Mouse (Mus musculus): ENCODE data around the gene Lrriq4.

Gene Lrriq4

GRCm38 (mm10) chr3:30683190-30683589 lies 38.9 kb downstream of the Lrriq4 start:
- DNase-seq (ENCODE audit: low read depth, low spot score): no peak

- DNase-seq (ENCODE audit: low read depth, low spot score): no peak
Measured at GRCm38 (mm10) chr3:30687216-30687615, 42.9 kb downstream of the Lrriq4 start.

DNA sequence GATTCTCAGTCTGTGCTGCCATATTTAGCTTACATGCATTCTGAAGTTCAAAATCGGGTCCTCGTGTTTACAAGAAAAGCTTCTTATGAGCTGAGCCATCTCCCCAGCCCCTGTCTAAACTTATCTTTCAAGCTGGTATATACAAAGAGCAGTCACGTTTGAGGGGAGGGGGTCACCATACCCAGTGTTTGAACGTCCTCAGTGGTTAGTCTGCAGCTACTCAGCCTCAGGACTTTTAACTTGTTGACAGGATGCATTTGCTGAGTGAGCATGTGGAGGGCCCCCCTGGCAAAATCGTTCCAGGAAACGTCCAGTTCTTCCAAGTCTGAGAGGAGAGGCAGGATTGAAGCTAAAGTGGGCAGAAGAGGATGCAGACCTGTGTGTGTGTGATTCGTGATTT lies 46.7 kb downstream of the Lrriq4 start:
- DNase-seq (ENCODE audit: low read depth, low spot score): no peak

- no peak for DNase-seq (ENCODE audit: low read depth, low spot score)
Measured at GRCm38 (mm10) chr3:30695661-30696060, 51.4 kb downstream of the Lrriq4 start.

- peak; percentile 84 for DNase-seq (ENCODE audit: low read depth, low spot score)
Measured at GRCm38 (mm10) chr3:30696346-30696745, 52.0 kb downstream of the Lrriq4 start.

GRCm38 (mm10) chr3:30697891-30698290 lies 53.6 kb downstream of the Lrriq4 start:
- no peak for DNase-seq (ENCODE audit: low read depth, low spot score)

- DNase-seq (ENCODE audit: low read depth, low spot score): peak; percentile 76
Measured at GRCm38 (mm10) chr3:30699711-30700505, 55.6 kb downstream of the Lrriq4 start, which contains the start of gene Lrrc31. Gene Lrrc31 (minus strand): TSS chr3:30699843.

DNA sequence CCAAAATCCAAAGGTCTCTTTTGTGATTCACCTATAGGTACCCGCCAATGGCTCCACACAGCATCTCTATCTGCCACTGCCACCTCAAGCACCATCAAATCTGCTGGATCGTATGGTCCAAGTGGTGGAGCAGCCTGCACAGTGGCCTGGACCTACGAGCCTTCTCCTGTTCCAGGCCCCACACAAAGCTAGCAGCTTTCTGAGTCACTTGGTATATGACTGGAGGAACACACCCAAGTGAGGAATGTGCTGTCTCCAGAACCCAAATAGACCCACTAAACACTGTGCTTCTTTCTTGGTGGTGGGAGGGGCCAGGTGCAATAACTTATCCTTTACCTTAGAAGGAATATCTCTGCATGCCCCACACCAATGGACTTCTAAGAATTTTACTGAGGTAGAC lies 61.7 kb downstream of the Lrriq4 start:
- peak; percentile 31 for DNase-seq (ENCODE audit: low read depth, low spot score)

DNA sequence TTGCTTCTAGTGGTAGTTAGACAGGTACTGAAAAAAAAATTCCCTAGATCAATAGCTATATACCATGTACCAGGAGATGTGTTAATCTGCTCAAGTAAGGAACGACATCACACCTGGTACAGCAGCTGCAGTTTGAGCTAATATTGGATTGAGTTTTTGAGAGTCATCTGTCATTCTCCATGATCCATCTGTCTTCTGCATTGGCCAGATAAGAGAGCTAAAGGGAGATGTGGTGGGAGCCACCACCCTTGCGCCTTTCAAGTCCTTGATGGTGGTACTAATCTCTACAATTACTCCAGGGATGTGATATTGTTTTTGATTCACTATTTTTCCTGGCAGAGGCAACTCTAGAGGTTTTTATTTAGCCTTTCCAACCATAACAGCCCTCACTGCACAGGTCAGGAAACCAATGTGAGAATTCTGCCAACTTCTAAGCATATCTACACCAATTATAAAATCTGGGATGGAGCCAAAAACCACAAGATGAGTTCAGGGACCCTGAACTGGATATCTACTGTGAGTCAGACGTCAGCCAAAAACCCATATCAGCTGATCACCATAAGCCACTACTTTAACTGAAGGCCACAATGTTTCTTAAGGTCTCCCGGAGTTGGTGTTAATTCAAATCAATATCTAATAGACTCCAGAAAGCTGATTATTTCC lies 62.4 kb downstream of the Lrriq4 start:
- no peak for DNase-seq (ENCODE audit: low read depth, low spot score)

DNA sequence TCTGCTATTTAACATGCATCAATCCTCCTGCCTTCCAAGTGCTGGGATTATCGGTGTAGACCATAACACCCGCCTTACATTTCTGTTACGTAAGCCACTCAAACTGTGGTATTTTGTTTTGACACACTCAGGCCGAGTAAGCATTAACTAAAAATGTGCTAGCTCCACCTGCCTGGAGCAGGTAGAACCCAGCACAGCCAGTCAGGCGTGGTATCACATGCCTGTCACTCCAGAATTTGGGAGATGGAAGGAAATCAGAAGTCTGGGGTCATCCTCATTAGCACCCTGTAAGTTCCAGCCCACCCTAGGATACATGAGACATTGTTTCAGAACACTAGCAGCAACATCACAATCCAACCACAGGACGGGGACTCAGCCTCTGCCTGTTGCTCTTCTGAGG lies 65.9 kb downstream of the Lrriq4 start:
- no peak for DNase-seq (ENCODE audit: low read depth, low spot score)

GRCm38 (mm10) chr3:30713334-30713733 lies 69.0 kb downstream of the Lrriq4 start:
- DNase-seq (ENCODE audit: low read depth, low spot score): no peak

- no peak for DNase-seq (ENCODE audit: low read depth, low spot score)
Measured at GRCm38 (mm10) chr3:30718649-30719048, 74.3 kb downstream of the Lrriq4 start.
